Mouse (Mus musculus): Measurements from ENCODE around the gene Dnlz. TPM values are rescaled to one million over a fixed set of nuclear protein-coding genes. Genes with fewer than 3 reads are reported as not detected.
A peak's percentile ranks its signal among the peaks of the same experiment; 100 is the strongest.
"Not testable (repeated sequence)": the region's sequence is repeated elsewhere in the genome, so short reads cannot be mapped to it uniquely, and the experiment has no call there.

Gene Dnlz
- total RNA-seq (2017) = 3.4 to 8.6 TPM (median 3.7 TPM) in 3 replicates

- ATAC-seq (replicated peaks; ENCODE audit: insufficient number of reproducible peaks, low FRiP score, low TSS enrichment, poor library complexity, severe bottlenecking) = peak; percentile 84
Measured at GRCm38 (mm10) chr2:26351358-26352290, at the start of gene Dnlz. TSS of gene Dnlz (minus strand) at chr2:26352110.

- no peak for ATAC-seq (replicated peaks; ENCODE audit: insufficient number of reproducible peaks, low FRiP score, low TSS enrichment, poor library complexity, severe bottlenecking)
Measured at GRCm38 (mm10) chr2:26401023-26401422, 49.1 kb upstream of the Dnlz start.

GRCm38 (mm10) chr2:26400296-26400695, 48.4 kb upstream of the Dnlz start:
- no peak for ATAC-seq (replicated peaks; ENCODE audit: insufficient number of reproducible peaks, low FRiP score, low TSS enrichment, poor library complexity, severe bottlenecking)

GRCm38 (mm10) chr2:26399647-26400046, 47.7 kb upstream of the Dnlz start:
- no peak for ATAC-seq (replicated peaks; ENCODE audit: insufficient number of reproducible peaks, low FRiP score, low TSS enrichment, poor library complexity, severe bottlenecking)

GRCm38 (mm10) chr2:26398978-26399377, 47.1 kb upstream of the Dnlz start:
- no peak for ATAC-seq (replicated peaks; ENCODE audit: insufficient number of reproducible peaks, low FRiP score, low TSS enrichment, poor library complexity, severe bottlenecking)

GRCm38 (mm10) chr2:26391617-26392016, 39.7 kb upstream of the Dnlz start:
- ATAC-seq (replicated peaks; ENCODE audit: insufficient number of reproducible peaks, low FRiP score, low TSS enrichment, poor library complexity, severe bottlenecking) = no peak

GRCm38 (mm10) chr2:26390954-26391353, 39.0 kb upstream of the Dnlz start:
- ATAC-seq (replicated peaks; ENCODE audit: insufficient number of reproducible peaks, low FRiP score, low TSS enrichment, poor library complexity, severe bottlenecking) = no peak

- 0 out of 2 replicates have a peak, but pooled peaks have one; percentile 25 for ATAC-seq (replicated peaks; ENCODE audit: insufficient number of reproducible peaks, low FRiP score, low TSS enrichment, poor library complexity, severe bottlenecking)
Measured at GRCm38 (mm10) chr2:26389154-26389690, 37.3 kb upstream of the Dnlz start, which contains the start of the genes Entr1 and Pmpca. TSS of gene Entr1 (minus strand) at chr2:26389316. TSS of gene Pmpca (plus strand) at chr2:26389339.

GRCm38 (mm10) chr2:26388682-26389153, 36.8 kb upstream of the Dnlz start:
- no peak for ATAC-seq (replicated peaks; ENCODE audit: insufficient number of reproducible peaks, low FRiP score, low TSS enrichment, poor library complexity, severe bottlenecking)

- ATAC-seq (replicated peaks; ENCODE audit: insufficient number of reproducible peaks, low FRiP score, low TSS enrichment, poor library complexity, severe bottlenecking) = no peak
Measured at GRCm38 (mm10) chr2:26387713-26388112, 35.8 kb upstream of the Dnlz start.

- ATAC-seq (replicated peaks; ENCODE audit: insufficient number of reproducible peaks, low FRiP score, low TSS enrichment, poor library complexity, severe bottlenecking) = not testable (repeated sequence)
Measured at GRCm38 (mm10) chr2:26380871-26381270, 29.0 kb upstream of the Dnlz start.

GRCm38 (mm10) chr2:26380131-26380771, 28.3 kb upstream of the Dnlz start, which contains the start of gene Snapc4:
TSS of gene Snapc4 (minus strand) at chr2:26380653.
- ATAC-seq (replicated peaks; ENCODE audit: insufficient number of reproducible peaks, low FRiP score, low TSS enrichment, poor library complexity, severe bottlenecking) = peak; percentile 91

GRCm38 (mm10) chr2:26372396-26372795, 20.5 kb upstream of the Dnlz start:
- no peak for ATAC-seq (replicated peaks; ENCODE audit: insufficient number of reproducible peaks, low FRiP score, low TSS enrichment, poor library complexity, severe bottlenecking)

- ATAC-seq (replicated peaks; ENCODE audit: insufficient number of reproducible peaks, low FRiP score, low TSS enrichment, poor library complexity, severe bottlenecking) = no peak
Measured at GRCm38 (mm10) chr2:26368572-26368971, 16.7 kb upstream of the Dnlz start.

- no peak for ATAC-seq (replicated peaks; ENCODE audit: insufficient number of reproducible peaks, low FRiP score, low TSS enrichment, poor library complexity, severe bottlenecking)
Measured at GRCm38 (mm10) chr2:26367911-26368310, 16.0 kb upstream of the Dnlz start.

GRCm38 (mm10) chr2:26364738-26365465, 13.0 kb upstream of the Dnlz start:
- no peak for ATAC-seq (replicated peaks; ENCODE audit: insufficient number of reproducible peaks, low FRiP score, low TSS enrichment, poor library complexity, severe bottlenecking)

- no peak for ATAC-seq (replicated peaks; ENCODE audit: insufficient number of reproducible peaks, low FRiP score, low TSS enrichment, poor library complexity, severe bottlenecking)
Measured at GRCm38 (mm10) chr2:26363481-26363880, 11.6 kb upstream of the Dnlz start.

- no peak for ATAC-seq (replicated peaks; ENCODE audit: insufficient number of reproducible peaks, low FRiP score, low TSS enrichment, poor library complexity, severe bottlenecking)
Measured at GRCm38 (mm10) chr2:26362991-26363390, 11.1 kb upstream of the Dnlz start.

- peak; percentile 77 for ATAC-seq (replicated peaks; ENCODE audit: insufficient number of reproducible peaks, low FRiP score, low TSS enrichment, poor library complexity, severe bottlenecking)
Measured at GRCm38 (mm10) chr2:26360772-26361171, 8.9 kb upstream of the Dnlz start, which contains the start of gene Card9. TSS of gene Card9 (minus strand) at chr2:26360918.
